In genomic region chr14:103779276-103779675, GRCm38 (mm10) we compare ENCODE assay signal across 12 mouse cellular contexts.
DNase-seq lines count a peak whose midpoint lies in the region; ATAC-seq lines count a peak whose summit lies in the region.
"Had no signal": no experiment of that assay in that cellular context is flagged by ENCODE, and none has a peak within 500 bp of the region (broad histone marks: within the 10 kb centered on the region; RNA-seq: fewer than 3 reads in every experiment).

No protein-coding gene starts in this region.

- 44% methylated on average over 6 of the region's 6 CpGs for WGBS in intestine, embryonic 14.5 days
- WGBS in intestine, embryonic 16.5 days: 52% methylated on average over 6 of the region's 6 CpGs
- WGBS in forebrain, embryonic 11.5 days: 76% methylated on average over 6 of the region's 6 CpGs
- 50% methylated on average over 6 of the region's 6 CpGs for WGBS in hindbrain, embryonic 15.5 days
- WGBS in neural tube, embryonic 13.5 days: 47% methylated on average over 6 of the region's 6 CpGs
- WGBS in heart, embryonic 10.5 days: 84% methylated on average over 6 of the region's 6 CpGs

- no peak for ATAC-seq in intestine, embryonic 14.5 days (replicated peaks; ENCODE audit: low FRiP score, low TSS enrichment, low read depth)
- no peak for ATAC-seq in intestine, embryonic 16.5 days
- peak; percentile 21; the same call in 1 of the 2 replicates for ATAC-seq in forebrain, embryonic 11.5 days (replicated peaks; ENCODE audit: low FRiP score)
- ATAC-seq in hindbrain, embryonic 15.5 days (ENCODE audit: low FRiP score, low read depth): peak; percentile 34
- peak; percentile 27; the same call in 1 of the 2 replicates for ATAC-seq in neural tube, embryonic 13.5 days (ENCODE audit: low read depth)
- no peak for ATAC-seq in frontal cortex, adult (ENCODE audit: low TSS enrichment)

- H3K4me3 ChIP-seq in intestine, embryonic 14.5 days (ENCODE audit: low read depth, low read length): no peak overlapping the region
- H3K4me3 ChIP-seq in intestine, embryonic 16.5 days (ENCODE audit: low read length): no peak overlapping the region
- no peak overlapping the region for H3K4me3 ChIP-seq in forebrain, embryonic 11.5 days (ENCODE audit: low read depth, low read length)
- H3K4me3 ChIP-seq in hindbrain, embryonic 15.5 days: peak overlapping the region; percentile 29
- peak overlapping the region; percentile 22 for H3K4me3 ChIP-seq in neural tube, embryonic 13.5 days
- H3K4me3 ChIP-seq in heart, embryonic 10.5 days: no peak overlapping the region
- H3K4me3 ChIP-seq: liver, embryonic 13.5 days had no signal

- peaks cover 7% of the 10 kb centered on the region; the same call in 1 of the 2 replicates for H3K4me1 ChIP-seq in intestine, embryonic 14.5 days (replicated peaks; ENCODE audit: control insufficient read depth, insufficient read depth, low read length)
- H3K4me1 ChIP-seq in intestine, embryonic 16.5 days (ENCODE audit: control insufficient read depth, insufficient read depth, low read length): no peaks in the 10 kb centered on the region
- peaks cover 6% of the 10 kb centered on the region; the same call in 1 of the 2 replicates for H3K4me1 ChIP-seq in forebrain, embryonic 11.5 days (replicated peaks; ENCODE audit: control insufficient read depth, insufficient read depth, low read length)
- H3K4me1 ChIP-seq in hindbrain, embryonic 15.5 days (replicated peaks): peaks cover 20% of the 10 kb centered on the region
- H3K4me1 ChIP-seq in neural tube, embryonic 13.5 days (replicated peaks): peaks cover 24% of the 10 kb centered on the region
- no peaks in the 10 kb centered on the region for H3K4me1 ChIP-seq in heart, embryonic 10.5 days
- H3K4me1 ChIP-seq: liver, embryonic 13.5 days had no signal

- peak overlapping the region; percentile 73 for H3K27ac ChIP-seq in intestine, embryonic 14.5 days (ENCODE audit: low read depth)
- no peak overlapping the region; the same call in 1 of the 2 replicates for H3K27ac ChIP-seq in intestine, embryonic 16.5 days (ENCODE audit: low read length)
- peak overlapping the region; percentile 89 for H3K27ac ChIP-seq in forebrain, embryonic 11.5 days (ENCODE audit: low read depth, low read length)
- peak overlapping the region; percentile 79 for H3K27ac ChIP-seq in hindbrain, embryonic 15.5 days (replicated peaks)
- H3K27ac ChIP-seq in neural tube, embryonic 13.5 days (replicated peaks): peak overlapping the region; percentile 78
- H3K27ac ChIP-seq in heart, embryonic 10.5 days: no peak overlapping the region
- H3K27ac ChIP-seq: liver, embryonic 13.5 days; macrophage had no signal

- no peaks in the 10 kb centered on the region for H3K27me3 ChIP-seq in intestine, embryonic 14.5 days (replicated peaks; ENCODE audit: control insufficient read depth, insufficient read depth, low read length)
- no peaks in the 10 kb centered on the region for H3K27me3 ChIP-seq in intestine, embryonic 16.5 days (replicated peaks; ENCODE audit: control insufficient read depth, insufficient read depth, low read length)
- H3K27me3 ChIP-seq in forebrain, embryonic 11.5 days (ENCODE audit: control insufficient read depth, insufficient read depth, low read length): no peaks in the 10 kb centered on the region
- H3K27me3 ChIP-seq in hindbrain, embryonic 15.5 days: no peaks in the 10 kb centered on the region
- H3K27me3 ChIP-seq in neural tube, embryonic 13.5 days: no peaks in the 10 kb centered on the region
- no peaks in the 10 kb centered on the region for H3K27me3 ChIP-seq in heart, embryonic 10.5 days (ENCODE audit: insufficient read depth, poor library complexity, severe bottlenecking)
- H3K27me3 ChIP-seq: liver, embryonic 13.5 days had no signal

- H3K9me3 ChIP-seq in intestine, embryonic 14.5 days (ENCODE audit: control insufficient read depth, low read length): no peaks in the 10 kb centered on the region
- no peaks in the 10 kb centered on the region for H3K9me3 ChIP-seq in intestine, embryonic 16.5 days (ENCODE audit: control insufficient read depth, low read length)
- no peaks in the 10 kb centered on the region for H3K9me3 ChIP-seq in forebrain, embryonic 11.5 days (ENCODE audit: control insufficient read depth, low read length)
- H3K9me3 ChIP-seq in hindbrain, embryonic 15.5 days: no peaks in the 10 kb centered on the region
- H3K9me3 ChIP-seq in neural tube, embryonic 13.5 days: no peaks in the 10 kb centered on the region
- no peaks in the 10 kb centered on the region for H3K9me3 ChIP-seq in heart, embryonic 10.5 days
- H3K9me3 ChIP-seq: liver, embryonic 13.5 days had no signal

- no peak overlapping the region for H3K9ac ChIP-seq in intestine, embryonic 14.5 days (ENCODE audit: low read length)
- no peak overlapping the region for H3K9ac ChIP-seq in intestine, embryonic 16.5 days (ENCODE audit: low read depth, low read length)
- no peak overlapping the region; the same call in 1 of the 2 replicates for H3K9ac ChIP-seq in forebrain, embryonic 11.5 days (ENCODE audit: low read length)
- no peak overlapping the region for H3K9ac ChIP-seq in hindbrain, embryonic 15.5 days
- H3K9ac ChIP-seq in neural tube, embryonic 13.5 days: peak overlapping the region; percentile 59
- H3K9ac ChIP-seq: liver, embryonic 13.5 days had no signal

- no peak for DNase-seq in intestine, embryonic 14.5 days (ENCODE audit: low spot score)
- DNase-seq in forebrain, embryonic 11.5 days (ENCODE audit: low spot score): no peak
- DNase-seq in frontal cortex, postnatal 14 days (ENCODE audit: low spot score in 2 of 2): no peak
- DNase-seq in heart, embryonic 10.5 days (ENCODE audit: low spot score): no peak
- DNase-seq: gastrocnemius, postnatal 10 days; liver, embryonic 13.5 days; right cerebral cortex, postnatal 25 days had no signal

- peak overlapping the region; percentile 20 for H3K4me2 ChIP-seq in intestine, embryonic 14.5 days (ENCODE audit: low read length)
- H3K4me2 ChIP-seq in intestine, embryonic 16.5 days (ENCODE audit: low read depth, low read length): no peak overlapping the region
- 0 out of 2 replicates have a peak overlapping the region, but pooled peaks have one; percentile 45 for H3K4me2 ChIP-seq in forebrain, embryonic 11.5 days (ENCODE audit: low read depth, low read length, severe bottlenecking)
- H3K4me2 ChIP-seq in hindbrain, embryonic 15.5 days: peak overlapping the region; percentile 62
- peak overlapping the region; percentile 53 for H3K4me2 ChIP-seq in neural tube, embryonic 13.5 days
- H3K4me2 ChIP-seq: liver, embryonic 13.5 days had no signal

- H3K36me3 ChIP-seq in intestine, embryonic 14.5 days (ENCODE audit: control insufficient read depth, insufficient read depth, low read length): no peaks in the 10 kb centered on the region
- no peaks in the 10 kb centered on the region for H3K36me3 ChIP-seq in intestine, embryonic 16.5 days (ENCODE audit: control insufficient read depth, insufficient read depth, low read length)
- H3K36me3 ChIP-seq in forebrain, embryonic 11.5 days (ENCODE audit: control insufficient read depth, insufficient read depth, low read length): no peaks in the 10 kb centered on the region
- no peaks in the 10 kb centered on the region for H3K36me3 ChIP-seq in hindbrain, embryonic 15.5 days
- H3K36me3 ChIP-seq in neural tube, embryonic 13.5 days: no peaks in the 10 kb centered on the region
- H3K36me3 ChIP-seq in heart, embryonic 10.5 days: no peaks in the 10 kb centered on the region
- H3K36me3 ChIP-seq: liver, embryonic 13.5 days had no signal

Comparison
In these comparisons a context has a peak if more than half of its experiments do, and no peak if none do; other contexts are left out.
1. H3K27ac ChIP-seq: peak in intestine, embryonic 14.5 days (single experiment), forebrain, embryonic 11.5 days (single experiment), hindbrain, embryonic 15.5 days (single experiment) and neural tube, embryonic 13.5 days (single experiment); none in intestine, embryonic 16.5 days (single experiment) and heart, embryonic 10.5 days (single experiment).
2. ATAC-seq: peak in forebrain, embryonic 11.5 days (single experiment), hindbrain, embryonic 15.5 days (single experiment) and neural tube, embryonic 13.5 days (single experiment); none in intestine, embryonic 14.5 days (single experiment), intestine, embryonic 16.5 days (single experiment) and frontal cortex, adult (single experiment).
3. H3K4me3 ChIP-seq: peak in hindbrain, embryonic 15.5 days (single experiment) and neural tube, embryonic 13.5 days (single experiment); none in intestine, embryonic 14.5 days (single experiment), intestine, embryonic 16.5 days (single experiment), forebrain, embryonic 11.5 days (single experiment) and heart, embryonic 10.5 days (single experiment).